Mouse (Mus musculus) activated CD4-positive, CD25-positive, alpha-beta regulatory T cell (primary cell): ENCODE measurements around the gene Adig. TPM values are rescaled to one million over a fixed set of nuclear protein-coding genes. Genes with fewer than 3 reads are reported as not detected.

Experiments
- polyA plus RNA-seq, 2 experiments: library from polyadenylated mRNA; unstranded; fragments of 100-300 nt; shearing (Covaris generic); gene quantifications; one replicate each; pipeline ENCODE4 v1.2.1; 2017

The Adig gene
- not detected for polyA plus RNA-seq

GRCm38 (mm10) chr2:158501836-158502812, at the start of gene Adig:
TSS of gene Adig (plus strand) at chr2:158502612.

GRCm38 (mm10) chr2:158512528-158512927, 10.1 kb downstream of the Adig start, which contains the start of gene Arhgap40:
TSS of gene Arhgap40 (plus strand) at chr2:158512796.

Other genes with a start within 250 kb of the Adig start
- not detected for gene Bpi, start 244.5 kb upstream of the Adig start, polyA plus RNA-seq
- under 1 TPM; 0.14 to 0.37 TPM for gene Lbp, start 196.1 kb upstream of the Adig start, polyA plus RNA-seq
- gene Snhg11, start 127.0 kb upstream of the Adig start, polyA plus RNA-seq = under 1 TPM in 1 of 2 experiments, not detected in 1; 0.47 TPM
- gene Ralgapb, start 92.8 kb upstream of the Adig start, polyA plus RNA-seq = 10 to 100 TPM; 29.2 to 33.8 TPM
- gene Arhgap40, start 10.2 kb downstream of the Adig start, polyA plus RNA-seq = not detected
- gene Slc32a1, start 108.2 kb downstream of the Adig start, polyA plus RNA-seq = not detected
- 10 to 100 TPM; 31.4 to 37.3 TPM for gene Actr5, start 122.3 kb downstream of the Adig start, polyA plus RNA-seq
- gene Ppp1r16b, start 162.8 kb downstream of the Adig start, polyA plus RNA-seq = 10 to 100 TPM; 29.3 to 47.6 TPM